Mouse (Mus musculus): ENCODE data around the gene Lamb3. TPM values are rescaled to one million over a fixed set of nuclear protein-coding genes. Genes with fewer than 3 reads are reported as not detected.

Lamb3 gene
- polyA plus RNA-seq, 1 experiment from 2014 or later = 0.49 TPM

- Histone ChIP-seq H3K4me2 (replicated peaks; ENCODE audit: low read depth, low read length) (no peak overlapping the region), H3K27me3 (ENCODE audit: control insufficient read depth, insufficient read depth, low read length) (no peaks in the 10 kb centered on the region), H3K9ac (ENCODE audit: low read depth, low read length) (no peak overlapping the region), H3K9me3 (ENCODE audit: control insufficient read depth, low read length) (no peaks in the 10 kb centered on the region), H3K4me1 (ENCODE audit: control insufficient read depth, insufficient read depth, low read length) (no peaks in the 10 kb centered on the region), H3K4me3 (ENCODE audit: low read length) (no peak overlapping the region), H3K36me3 (ENCODE audit: control insufficient read depth, insufficient read depth, low read length) (no peaks in the 10 kb centered on the region), H3K27ac (ENCODE audit: low read depth, low read length) (no peak overlapping the region)
- ATAC-seq (ENCODE audit: low FRiP score, low TSS enrichment) = no peak
- WGBS = 79% methylated on average over 3 of the region's 3 CpGs
Measured at GRCm38 (mm10) chr1:193216000-193216399, 8.5 kb downstream of the Lamb3 start.

GRCm38 (mm10) chr1:193220408-193220807 lies 12.9 kb downstream of the Lamb3 start:
- Histone ChIP-seq H3K36me3 (ENCODE audit: control insufficient read depth, insufficient read depth, low read length) (no peaks in the 10 kb centered on the region), H3K9ac (ENCODE audit: low read depth, low read length) (no peak overlapping the region), H3K27ac (ENCODE audit: low read depth, low read length) (no peak overlapping the region), H3K4me1 (ENCODE audit: control insufficient read depth, insufficient read depth, low read length) (0 out of 2 replicates have a peak, but pooled peaks cover under 1% of the 10 kb centered on the region), H3K4me3 (ENCODE audit: low read length) (no peak overlapping the region), H3K9me3 (ENCODE audit: control insufficient read depth, low read length) (no peaks in the 10 kb centered on the region), H3K27me3 (ENCODE audit: control insufficient read depth, insufficient read depth, low read length) (no peaks in the 10 kb centered on the region), H3K4me2 (replicated peaks; ENCODE audit: low read depth, low read length) (no peak overlapping the region)
- no peak for ATAC-seq (ENCODE audit: low FRiP score, low TSS enrichment)
- 66% methylated on average over 5 of the region's 5 CpGs for WGBS

GRCm38 (mm10) chr1:193225531-193225930 lies 18.0 kb downstream of the Lamb3 start:
- no peak overlapping the region for H3K4me2 ChIP-seq (replicated peaks; ENCODE audit: low read depth, low read length)
- H3K27ac ChIP-seq (ENCODE audit: low read depth, low read length) = no peak overlapping the region
- ATAC-seq (ENCODE audit: low FRiP score, low TSS enrichment) = no peak
- no peak overlapping the region for H3K4me3 ChIP-seq (ENCODE audit: low read length)
- 19% methylated on average over 3 of the region's 3 CpGs for WGBS
- no peak overlapping the region for H3K9ac ChIP-seq (ENCODE audit: low read depth, low read length)
- no peaks in the 10 kb centered on the region for H3K27me3 ChIP-seq (ENCODE audit: control insufficient read depth, insufficient read depth, low read length)
- H3K9me3 ChIP-seq (ENCODE audit: control insufficient read depth, low read length) = no peaks in the 10 kb centered on the region
- 0 out of 2 replicates have a peak, but pooled peaks cover 3% of the 10 kb centered on the region for H3K4me1 ChIP-seq (ENCODE audit: control insufficient read depth, insufficient read depth, low read length)
- H3K36me3 ChIP-seq (ENCODE audit: control insufficient read depth, insufficient read depth, low read length) = no peaks in the 10 kb centered on the region

- 84% methylated on average over 4 of the region's 4 CpGs for WGBS
- H3K9ac ChIP-seq (ENCODE audit: low read depth, low read length) = no peak overlapping the region
Measured at GRCm38 (mm10) chr1:193226114-193226513, 18.6 kb downstream of the Lamb3 start.

GRCm38 (mm10) chr1:193226724-193227522 lies 19.4 kb downstream of the Lamb3 start:
- ATAC-seq (ENCODE audit: low FRiP score, low TSS enrichment) = no peak
- no peaks in the 10 kb centered on the region for H3K36me3 ChIP-seq (ENCODE audit: control insufficient read depth, insufficient read depth, low read length)
- no peak overlapping the region for H3K4me2 ChIP-seq (replicated peaks; ENCODE audit: low read depth, low read length)
- no peak overlapping the region for H3K4me3 ChIP-seq (ENCODE audit: low read length)
- no peak overlapping the region for H3K27ac ChIP-seq (ENCODE audit: low read depth, low read length)
- H3K27me3 ChIP-seq (ENCODE audit: control insufficient read depth, insufficient read depth, low read length) = no peaks in the 10 kb centered on the region
- 0 out of 2 replicates have a peak, but pooled peaks cover 7% of the 10 kb centered on the region for H3K4me1 ChIP-seq (ENCODE audit: control insufficient read depth, insufficient read depth, low read length)
- 35% methylated on average over 7 of the region's 7 CpGs for WGBS
- no peaks in the 10 kb centered on the region for H3K9me3 ChIP-seq (ENCODE audit: control insufficient read depth, low read length)
- H3K9ac ChIP-seq (ENCODE audit: low read depth, low read length) = no peak overlapping the region

More at GRCm38 (mm10) chr1:193226114-193226513, 18.6 kb downstream of the Lamb3 start:
- no peaks in the 10 kb centered on the region for H3K27me3 ChIP-seq (ENCODE audit: control insufficient read depth, insufficient read depth, low read length)
- 0 out of 2 replicates have a peak, but pooled peaks cover 7% of the 10 kb centered on the region for H3K4me1 ChIP-seq (ENCODE audit: control insufficient read depth, insufficient read depth, low read length)
- no peak overlapping the region for H3K4me3 ChIP-seq (ENCODE audit: low read length)
- no peak overlapping the region for H3K27ac ChIP-seq (ENCODE audit: low read depth, low read length)
- H3K4me2 ChIP-seq (replicated peaks; ENCODE audit: low read depth, low read length) = no peak overlapping the region
- no peaks in the 10 kb centered on the region for H3K9me3 ChIP-seq (ENCODE audit: control insufficient read depth, low read length)
- no peaks in the 10 kb centered on the region for H3K36me3 ChIP-seq (ENCODE audit: control insufficient read depth, insufficient read depth, low read length)
- no peak for ATAC-seq (ENCODE audit: low FRiP score, low TSS enrichment)

GRCm38 (mm10) chr1:193227537-193227936 lies 20.0 kb downstream of the Lamb3 start:
- H3K9ac ChIP-seq (ENCODE audit: low read depth, low read length) = no peak overlapping the region
- 0 out of 2 replicates have a peak, but pooled peaks cover 7% of the 10 kb centered on the region for H3K4me1 ChIP-seq (ENCODE audit: control insufficient read depth, insufficient read depth, low read length)
- no peaks in the 10 kb centered on the region for H3K9me3 ChIP-seq (ENCODE audit: control insufficient read depth, low read length)
- no peaks in the 10 kb centered on the region for H3K27me3 ChIP-seq (ENCODE audit: control insufficient read depth, insufficient read depth, low read length)
- no peaks in the 10 kb centered on the region for H3K36me3 ChIP-seq (ENCODE audit: control insufficient read depth, insufficient read depth, low read length)
- H3K27ac ChIP-seq (ENCODE audit: low read depth, low read length) = no peak overlapping the region
- 76% methylated on average over 4 of the region's 4 CpGs for WGBS
- ATAC-seq (ENCODE audit: low FRiP score, low TSS enrichment) = no peak
- H3K4me2 ChIP-seq (replicated peaks; ENCODE audit: low read depth, low read length) = no peak overlapping the region
- no peak overlapping the region for H3K4me3 ChIP-seq (ENCODE audit: low read length)

GRCm38 (mm10) chr1:193229570-193229969 lies 22.1 kb downstream of the Lamb3 start:
- WGBS = 91% methylated on average over 5 of the region's 5 CpGs
- Histone ChIP-seq H3K36me3 (ENCODE audit: control insufficient read depth, insufficient read depth, low read length) (no peaks in the 10 kb centered on the region), H3K27ac (ENCODE audit: low read depth, low read length) (no peak overlapping the region), H3K27me3 (ENCODE audit: control insufficient read depth, insufficient read depth, low read length) (no peaks in the 10 kb centered on the region), H3K9ac (ENCODE audit: low read depth, low read length) (no peak overlapping the region), H3K4me1 (ENCODE audit: control insufficient read depth, insufficient read depth, low read length) (0 out of 2 replicates have a peak, but pooled peaks cover 7% of the 10 kb centered on the region), H3K4me3 (ENCODE audit: low read length) (no peak overlapping the region), H3K9me3 (ENCODE audit: control insufficient read depth, low read length) (no peaks in the 10 kb centered on the region), H3K4me2 (replicated peaks; ENCODE audit: low read depth, low read length) (no peak overlapping the region)
- ATAC-seq (ENCODE audit: low FRiP score, low TSS enrichment) = no peak

GRCm38 (mm10) chr1:193230531-193230930 lies 23.0 kb downstream of the Lamb3 start:
- Histone ChIP-seq H3K9me3 (ENCODE audit: control insufficient read depth, low read length) (no peaks in the 10 kb centered on the region), H3K27ac (ENCODE audit: low read depth, low read length) (peak overlapping the region; percentile 38; the same call in 1 of the 2 replicates), H3K36me3 (ENCODE audit: control insufficient read depth, insufficient read depth, low read length) (no peaks in the 10 kb centered on the region), H3K9ac (ENCODE audit: low read depth, low read length) (no peak overlapping the region), H3K4me2 (replicated peaks; ENCODE audit: low read depth, low read length) (no peak overlapping the region), H3K27me3 (ENCODE audit: control insufficient read depth, insufficient read depth, low read length) (no peaks in the 10 kb centered on the region), H3K4me3 (ENCODE audit: low read length) (no peak overlapping the region), H3K4me1 (ENCODE audit: control insufficient read depth, insufficient read depth, low read length) (0 out of 2 replicates have a peak, but pooled peaks cover 5% of the 10 kb centered on the region)
- no peak for ATAC-seq (ENCODE audit: low FRiP score, low TSS enrichment)
- WGBS = 52% methylated on average over 3 of the region's 3 CpGs

- Histone ChIP-seq H3K27me3 (ENCODE audit: control insufficient read depth, insufficient read depth, low read length) (no peaks in the 10 kb centered on the region), H3K4me1 (ENCODE audit: control insufficient read depth, insufficient read depth, low read length) (0 out of 2 replicates have a peak, but pooled peaks cover 4% of the 10 kb centered on the region), H3K4me2 (replicated peaks; ENCODE audit: low read depth, low read length) (no peak overlapping the region), H3K36me3 (ENCODE audit: control insufficient read depth, insufficient read depth, low read length) (no peaks in the 10 kb centered on the region), H3K27ac (ENCODE audit: low read depth, low read length) (peak overlapping the region; percentile 38; the same call in 1 of the 2 replicates), H3K9ac (ENCODE audit: low read depth, low read length) (no peak overlapping the region), H3K4me3 (ENCODE audit: low read length) (no peak overlapping the region), H3K9me3 (ENCODE audit: control insufficient read depth, low read length) (no peaks in the 10 kb centered on the region)
- 0 out of 2 replicates have a peak, but pooled peaks have one; percentile 18 for ATAC-seq (ENCODE audit: low FRiP score, low TSS enrichment)
- 35% methylated on average over 5 of the region's 5 CpGs for WGBS
Measured at GRCm38 (mm10) chr1:193230935-193231334, 23.4 kb downstream of the Lamb3 start.

Measured in kidney, embryonic 14.5 days (tissue).